Mouse (Mus musculus) left cerebral cortex, adult 9 months (tissue): ENCODE data around the gene Snrnp48.

Experiments
- DNase-seq, 2 experiments: peaks; one replicate each; pipeline ENCODE4 v3.0.0; 2022; ENCODE audit warnings: low spot score in 2 of 2

Snrnp48 gene

DNA sequence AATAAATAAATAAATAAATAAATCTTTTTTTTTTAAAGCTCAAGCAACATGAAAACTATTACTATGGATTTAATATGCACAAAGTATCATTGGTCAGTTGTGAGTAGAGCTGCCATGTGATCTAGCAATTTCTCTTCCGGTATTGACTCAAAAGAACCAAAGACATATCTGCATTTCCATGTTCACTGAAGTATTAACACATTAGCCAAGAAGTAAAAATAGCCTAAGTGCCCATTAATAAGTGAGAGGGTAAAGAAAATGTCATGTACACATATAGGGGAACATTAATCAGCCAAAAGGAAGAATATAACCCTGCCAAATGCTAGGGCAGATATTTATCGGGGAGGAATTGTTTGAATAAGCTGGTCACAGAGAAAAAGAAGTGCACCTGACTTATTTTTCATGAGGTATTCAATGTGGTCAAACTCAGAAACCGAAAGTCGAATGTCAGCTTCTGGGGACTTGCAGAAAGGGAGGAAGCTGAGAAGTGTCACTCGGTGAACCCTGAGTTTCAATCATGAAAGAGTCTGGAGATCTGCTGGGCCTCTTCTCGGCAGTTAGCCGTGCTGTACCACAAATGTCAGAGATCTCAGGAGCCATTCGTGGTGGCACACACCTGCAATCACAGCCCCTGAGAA is 64.4 kb downstream of the Snrnp48 start:
- no peak for DNase-seq

DNA sequence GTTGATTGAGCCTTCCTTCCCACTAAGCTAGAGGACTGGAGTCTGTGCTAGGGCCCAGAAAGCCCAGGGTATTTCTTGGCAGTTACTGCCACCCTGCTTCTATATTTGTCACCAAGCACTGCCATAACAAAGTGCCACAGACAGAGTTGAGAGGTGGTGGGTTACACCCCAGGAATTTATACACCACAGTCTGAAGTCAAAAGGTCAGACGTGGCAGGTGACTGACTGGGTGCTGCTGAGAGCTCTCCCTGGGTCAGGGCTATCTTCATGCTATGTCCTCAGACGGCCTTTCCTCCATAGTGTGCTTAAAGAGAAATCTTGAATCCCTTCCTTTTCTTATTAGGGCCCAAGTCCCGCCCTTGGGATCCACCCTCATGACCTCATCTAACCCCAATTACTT is 67.9 kb downstream of the Snrnp48 start:
- DNase-seq: no peak
